Mouse (Mus musculus) thymus, adult 2 months (tissue): ENCODE data around the gene Ccdc71.

ENCODE experiments used
- CTCF ChIP-seq: fragments of 200-500 bp; IDR thresholded peaks from 2 replicates; pipeline ENCODE4 v1.5.1; 2012; ENCODE audit warnings: mild to moderate bottlenecking, control low read depth, low read length, moderate library complexity, borderline replicate concordance; ENCODE audit not compliant: control insufficient read depth, poor library complexity, insufficient read depth; ENCODE audit errors: extremely low read depth
- POLR2A ChIP-seq: fragments of 200-500 bp; IDR thresholded peaks from 2 replicates; pipeline ENCODE4 v1.6.1; 2012; ENCODE audit warnings: mild to moderate bottlenecking, low read length, control low read depth, moderate library complexity; ENCODE audit not compliant: control insufficient read depth, poor library complexity, insufficient read depth; ENCODE audit errors: extremely low read depth

DNA sequence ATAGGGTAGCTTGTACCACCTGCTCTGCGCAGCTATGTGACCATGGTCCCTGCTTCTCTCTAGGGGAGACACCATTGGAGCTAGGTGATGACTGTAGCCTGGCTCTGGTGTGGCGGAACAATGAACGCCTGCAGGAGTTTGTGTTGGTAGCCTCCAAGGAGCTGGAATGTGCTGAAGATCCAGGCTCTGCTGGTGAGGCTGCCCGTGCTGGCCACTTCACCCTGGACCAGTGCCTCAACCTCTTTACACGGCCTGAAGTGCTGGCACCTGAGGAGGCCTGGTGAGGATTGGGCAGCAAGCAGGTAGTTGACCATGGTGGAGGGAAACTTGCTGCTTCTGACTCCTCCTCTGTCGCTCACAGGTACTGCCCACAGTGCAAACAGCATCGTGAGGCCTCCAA is 38.9 kb downstream of the Ccdc71 start:
- no peak for TF ChIP-seq CTCF
- no peak for TF ChIP-seq POLR2A
